Mouse (Mus musculus): ENCODE measurements around the gene Fntb.

Fntb gene

DNA sequence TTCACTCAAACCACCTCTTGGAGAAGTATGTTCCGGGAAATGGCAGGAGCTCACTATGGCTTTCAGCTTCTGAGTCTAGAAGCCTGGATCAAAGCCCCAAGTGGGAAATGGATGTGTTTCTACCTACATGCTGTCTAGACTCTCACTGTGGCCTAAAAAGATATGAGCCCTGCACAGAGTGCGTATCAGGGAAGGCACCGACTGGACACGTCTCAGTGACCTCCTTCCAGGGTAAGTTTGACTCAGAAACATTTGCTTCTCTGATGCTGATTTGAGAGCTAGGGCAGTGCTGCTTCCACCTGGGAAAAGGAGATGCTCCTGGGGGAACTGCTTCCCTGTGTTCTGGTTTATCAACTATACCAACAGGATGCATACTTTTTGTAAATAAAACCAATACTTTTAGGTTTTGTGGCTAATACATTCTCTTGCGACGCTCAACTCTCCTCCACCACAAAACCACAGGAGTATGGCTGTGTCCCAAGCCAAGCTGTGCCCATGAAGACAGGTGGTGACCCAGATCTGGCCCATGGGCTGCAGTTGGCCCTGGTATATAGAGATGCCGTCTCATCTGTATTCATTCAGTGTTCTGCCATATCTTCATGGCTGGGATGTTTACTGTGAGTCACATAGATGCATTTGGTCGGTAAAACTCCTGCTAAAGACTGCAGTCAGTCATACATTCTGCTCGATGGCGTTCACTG is 159.7 kb downstream of the Fntb start:
- DNase-seq = no peak

GRCm38 (mm10) chr12:76926338-76926945 is 161.1 kb downstream of the Fntb start:
- DNase-seq = no peak

DNA sequence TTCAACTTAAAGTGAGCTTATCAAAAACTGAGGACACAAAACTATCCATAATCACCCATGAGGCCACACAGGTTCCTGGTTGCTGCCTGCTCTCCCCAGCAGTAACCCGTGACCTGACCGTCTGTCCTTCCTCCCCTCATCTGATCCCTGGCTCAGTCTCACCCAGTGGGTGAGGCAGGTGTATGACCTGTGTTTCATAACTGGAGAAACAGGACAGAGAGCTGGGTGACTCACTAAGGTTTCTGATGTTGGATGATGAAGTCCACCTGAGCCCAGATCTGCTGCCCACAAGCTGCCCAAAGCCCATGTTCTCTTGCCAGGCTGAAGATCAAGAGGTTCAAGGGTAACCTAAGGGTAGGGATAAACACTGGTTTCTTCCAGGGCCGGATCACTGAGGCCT is 161.6 kb downstream of the Fntb start:
- no peak for DNase-seq

- DNase-seq = peak in 1 of 2 experiments; percentile 68
These were observed 162.2 kb downstream of the Fntb start for GRCm38 (mm10) chr12:76927539-76927938.

DNA sequence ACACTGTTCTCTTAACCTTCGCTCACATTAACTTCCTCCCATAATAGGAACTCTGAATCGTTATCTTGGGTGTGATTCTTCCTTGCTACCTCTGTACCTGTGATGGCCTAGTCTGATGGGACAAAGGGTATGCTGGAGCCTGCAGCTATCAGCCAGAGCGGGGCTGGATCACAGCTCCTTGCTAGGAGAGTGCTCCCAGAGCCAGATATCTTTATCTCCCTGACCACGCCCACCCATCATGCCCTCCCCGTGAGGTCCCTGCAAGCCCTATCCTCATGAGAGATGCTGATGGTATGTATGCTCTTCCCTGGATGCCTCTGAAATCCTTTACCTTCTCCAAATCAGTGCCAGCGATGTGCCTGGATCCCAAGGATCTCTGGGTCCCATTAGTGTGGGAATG is 164.8 kb downstream of the Fntb start:
- no peak for DNase-seq

DNA sequence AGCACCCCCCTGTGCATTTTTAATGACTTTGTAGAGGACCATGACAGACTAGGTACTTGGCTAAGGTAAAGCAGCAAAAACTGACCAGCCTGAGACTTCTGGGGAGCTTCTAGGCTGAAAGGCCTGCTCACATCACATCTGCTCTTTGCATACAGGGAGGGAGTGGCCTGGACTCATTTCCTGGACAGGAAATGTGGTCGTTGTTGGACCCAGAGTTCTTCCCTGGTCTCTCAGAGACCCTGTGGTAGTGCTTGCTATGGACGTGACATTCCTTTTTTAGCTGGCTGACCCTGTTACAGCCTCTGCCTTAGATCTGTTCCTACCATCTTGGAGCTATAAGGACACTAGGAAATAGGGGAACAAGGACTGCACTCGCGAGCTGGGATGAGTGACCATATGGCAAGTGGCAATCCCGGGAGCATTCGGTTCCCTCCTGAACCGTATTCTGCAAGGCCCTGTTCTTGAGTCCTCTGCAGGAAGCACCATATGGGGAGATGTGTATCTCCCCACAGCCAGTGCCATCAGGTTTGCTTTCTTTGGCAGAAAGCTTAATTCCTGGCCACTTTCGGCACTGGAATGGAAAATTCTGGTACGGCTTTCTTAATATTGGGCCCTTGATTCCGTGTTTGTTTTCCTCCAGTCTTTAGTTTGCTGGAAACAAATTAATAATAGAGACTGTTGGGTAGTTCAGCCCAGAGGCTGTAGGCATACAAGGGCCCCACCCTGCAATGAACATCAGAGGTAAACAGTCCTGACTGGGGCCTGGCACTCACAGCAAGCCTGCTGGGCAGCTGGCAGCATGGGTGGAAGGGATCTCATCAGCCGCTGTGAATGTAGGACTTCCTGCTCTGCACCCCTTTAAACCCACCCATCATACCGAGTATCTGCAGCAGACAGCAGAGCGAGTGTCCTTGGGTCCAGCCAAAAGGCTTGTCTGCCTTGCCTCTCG is 166.6 kb downstream of the Fntb start:
- no peak for DNase-seq

GRCm38 (mm10) chr12:76932688-76933060 is 167.3 kb downstream of the Fntb start:
- no peak for DNase-seq

DNA sequence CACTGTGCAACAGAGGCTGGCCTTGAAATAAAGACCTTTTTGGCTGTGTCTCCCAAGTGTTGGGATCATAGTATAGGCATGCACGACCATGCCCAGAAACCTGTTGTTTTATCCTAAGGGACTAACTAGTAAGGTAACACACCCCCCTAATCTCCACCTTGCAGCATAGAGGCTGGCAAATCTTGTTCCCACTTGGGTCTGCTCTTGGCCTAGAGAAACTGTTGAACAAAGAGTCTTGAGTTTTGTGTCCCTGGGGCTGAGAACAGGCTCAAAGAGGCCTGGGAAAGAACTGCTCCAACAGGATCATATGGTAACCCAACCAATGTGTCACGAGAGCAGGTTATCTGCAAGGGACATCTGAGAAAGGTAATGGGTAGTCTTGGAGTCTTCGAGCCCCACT is 169.0 kb downstream of the Fntb start:
- DNase-seq = no peak

GRCm38 (mm10) chr12:76936211-76936610 is 170.8 kb downstream of the Fntb start:
- DNase-seq = no peak

GRCm38 (mm10) chr12:76938013-76938412 is 172.6 kb downstream of the Fntb start:
- DNase-seq = peak; percentile 34 to 82

DNA sequence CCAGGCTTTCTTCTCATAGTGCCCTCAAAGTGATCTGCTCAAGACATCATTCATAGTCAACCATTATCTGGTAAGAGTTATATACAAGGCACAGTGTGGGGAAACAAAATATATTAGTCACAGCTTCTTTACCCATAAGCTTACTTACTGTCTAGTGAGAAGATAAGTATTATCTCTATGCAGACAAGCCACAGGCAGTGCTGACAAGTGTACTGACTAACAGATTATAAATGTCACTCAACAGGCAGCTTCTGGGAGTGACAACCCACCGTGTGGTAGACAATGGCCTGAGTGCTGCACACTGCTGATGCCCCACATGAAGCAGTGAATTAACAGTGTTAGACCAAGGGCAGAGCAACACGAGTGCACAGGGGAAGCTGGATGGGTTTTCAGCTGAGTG is 176.1 kb downstream of the Fntb start:
- no peak for DNase-seq

DNA sequence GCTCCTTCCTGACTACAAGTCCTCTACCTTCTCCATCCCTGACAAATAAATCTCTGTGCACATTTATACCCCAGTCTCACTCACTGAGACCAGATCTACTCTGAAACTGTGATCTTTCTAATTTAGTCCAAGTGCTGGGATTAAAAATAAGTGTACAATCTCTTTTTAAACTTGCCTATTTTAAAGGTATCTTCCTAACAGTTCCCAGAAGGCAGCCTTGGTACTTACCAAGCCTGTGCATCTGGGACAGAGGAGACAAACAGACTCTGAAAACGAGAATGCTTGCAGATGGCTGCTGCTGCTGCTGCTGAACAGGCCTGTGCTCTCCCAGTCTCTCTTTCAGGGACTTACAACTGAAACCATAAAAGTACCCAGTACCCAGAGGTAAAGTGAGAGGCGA is 177.1 kb downstream of the Fntb start:
- no peak for DNase-seq

DNA sequence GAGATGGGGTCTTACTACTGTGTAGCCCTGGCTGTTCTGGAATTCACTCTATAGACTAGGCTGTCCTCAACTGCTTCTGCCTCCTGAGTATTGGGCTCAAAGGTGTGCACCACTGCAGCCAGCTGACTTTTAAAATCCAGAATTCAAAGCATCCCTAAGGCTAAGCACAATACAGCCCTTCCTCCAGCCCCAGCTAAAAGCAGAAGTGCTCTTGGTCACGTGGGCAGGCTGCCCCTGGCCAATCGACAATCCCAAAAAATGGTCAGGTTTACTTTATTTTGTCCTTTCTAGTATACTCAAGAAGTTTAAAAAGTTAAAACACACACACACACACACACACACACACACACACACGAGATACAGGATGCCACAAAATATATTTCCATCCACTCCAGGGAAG is 177.7 kb downstream of the Fntb start:
- DNase-seq = no peak

GRCm38 (mm10) chr12:76943466-76943865 is 178.1 kb downstream of the Fntb start:
- peak in 1 of 2 experiments; percentile 28 for DNase-seq

DNA sequence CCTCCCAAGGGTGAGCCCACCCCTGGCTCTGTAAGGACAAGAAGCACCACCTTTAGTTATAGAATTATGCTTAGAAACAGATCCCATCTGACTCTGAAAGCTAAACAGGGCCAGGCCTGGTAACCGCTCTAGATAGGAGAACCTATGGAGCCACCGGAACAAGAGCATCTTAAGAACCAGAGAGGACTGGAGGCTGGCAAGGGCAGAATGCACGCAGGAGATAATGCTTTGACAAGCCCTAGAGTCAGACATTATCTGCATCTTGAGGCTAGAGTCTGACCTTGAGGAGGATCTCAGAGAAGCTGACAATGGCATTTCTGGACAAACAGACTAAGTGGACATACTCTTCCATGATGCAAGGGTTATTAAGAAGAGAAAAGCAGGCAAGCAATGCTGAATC is 182.1 kb downstream of the Fntb start:
- no peak for DNase-seq

DNA sequence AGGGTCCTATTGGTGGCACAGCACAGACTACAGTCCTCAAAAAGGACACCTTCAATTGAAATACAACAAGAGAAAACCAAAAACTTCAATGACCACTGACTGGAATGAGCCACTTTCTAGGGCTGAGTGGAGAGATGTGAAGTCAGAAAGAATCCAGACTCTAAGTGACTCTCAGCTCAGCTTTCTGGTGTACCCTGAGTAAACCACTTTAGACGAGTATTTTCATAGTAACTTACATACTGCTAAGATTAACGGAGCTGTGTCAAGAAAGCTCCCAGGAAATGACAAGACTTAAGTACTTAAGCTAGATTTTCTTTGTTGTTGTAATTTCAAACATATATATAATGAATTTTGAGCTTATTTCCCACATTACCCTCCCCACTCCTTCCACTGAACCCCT is 182.8 kb downstream of the Fntb start:
- no peak for DNase-seq

- no peak for DNase-seq
These were observed 183.4 kb downstream of the Fntb start for GRCm38 (mm10) chr12:76948781-76949180.

DNA sequence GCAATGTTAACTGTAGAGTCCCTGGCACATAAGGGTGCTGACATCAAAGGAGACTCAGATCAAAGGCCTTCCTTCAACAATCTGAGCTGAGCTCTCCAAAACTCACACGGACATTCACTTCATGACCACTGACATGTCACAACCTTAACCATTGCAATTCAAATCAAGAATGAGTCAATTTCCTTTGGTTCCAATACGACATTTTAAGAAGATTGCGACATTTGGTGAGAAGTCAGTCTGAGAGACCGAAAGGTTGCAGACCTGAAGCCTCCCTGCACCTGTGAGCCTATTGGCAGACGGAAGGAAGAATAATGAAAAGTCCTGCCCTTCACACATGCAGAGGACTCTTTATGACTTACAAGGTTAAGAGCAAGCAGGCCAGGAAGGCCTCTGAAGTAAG is 184.9 kb downstream of the Fntb start:
- no peak for DNase-seq

GRCm38 (mm10) chr12:76953750-76954363 is 188.5 kb downstream of the Fntb start:
- peak; percentile 19 to 75 for DNase-seq

DNA sequence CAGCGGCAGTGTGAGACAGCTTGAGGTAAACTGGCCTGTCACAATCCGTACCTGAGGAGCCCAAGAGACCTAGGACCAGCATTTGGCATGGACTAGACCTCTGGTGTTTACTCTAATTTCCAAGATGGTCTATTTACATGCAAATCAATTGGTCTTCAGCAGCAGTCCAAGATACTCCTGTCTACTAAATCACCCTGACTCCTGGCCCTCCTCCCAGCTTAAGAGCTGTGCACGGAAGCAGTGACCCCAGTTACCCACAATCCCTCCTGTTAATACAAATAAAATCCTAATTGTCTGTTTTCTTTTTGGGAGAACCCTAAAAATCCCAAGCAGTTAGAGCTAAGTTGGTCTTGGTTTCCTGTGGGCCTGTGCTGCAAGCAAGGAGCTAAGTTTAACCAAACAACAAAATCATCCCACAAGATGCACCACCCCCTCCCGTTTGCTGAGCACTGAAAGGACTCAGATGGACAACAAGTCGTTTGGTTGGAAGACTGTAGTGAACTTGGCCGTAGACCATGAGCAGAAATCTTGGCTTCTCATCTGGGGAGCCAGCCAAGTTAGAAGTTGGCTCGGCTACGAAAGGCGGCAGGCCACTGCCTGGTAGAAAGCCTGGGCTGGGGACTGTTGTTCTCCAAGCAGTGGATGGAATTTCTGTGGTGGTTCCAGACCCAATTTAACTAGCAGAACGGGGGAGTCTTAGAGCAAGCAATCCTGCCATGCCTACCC is 189.5 kb downstream of the Fntb start:
- DNase-seq = peak; percentile 76 to 87

- peak; percentile 36 to 65 for DNase-seq
These were observed 192.3 kb downstream of the Fntb start for GRCm38 (mm10) chr12:76957688-76958087.

All from kidney, postnatal 25 days (tissue).